In genomic region chr16:32672861-32673560, GRCm38 (mm10) we compare ENCODE assay signal across 9 mouse cellular contexts. TPM values are rescaled to one million over a fixed set of nuclear protein-coding genes. Genes with fewer than 3 reads are reported as not detected.
DNase-seq lines count a peak whose midpoint lies in the region; ATAC-seq lines count a peak whose summit lies in the region.
"Had no signal": no experiment of that assay in that cellular context is flagged by ENCODE, and none has a peak within 500 bp of the region (broad histone marks: within the 10 kb centered on the region; RNA-seq: fewer than 3 reads in every experiment).

No protein-coding gene starts in this region.

- no peak for DNase-seq in liver
- DNase-seq in adrenal gland, postnatal 25 days: peak; percentile 29
- DNase-seq in lung, postnatal 14 days: peak; percentile 49
- no peak for DNase-seq in cerebellum, adult 8-10 months

- no peak overlapping the region for H3K9ac ChIP-seq in liver, embryonic 12.5 days
- H3K9ac ChIP-seq in intestine, embryonic 16.5 days (ENCODE audit: low read depth, low read length): no peak overlapping the region
- H3K9ac ChIP-seq: embryonic facial prominence, embryonic 15.5 days; hindbrain, embryonic 13.5 days had no signal

- peak overlapping the region; percentile 1 for H3K27ac ChIP-seq in liver, embryonic 12.5 days
- peak overlapping the region; percentile 34 for H3K27ac ChIP-seq in intestine, embryonic 16.5 days (ENCODE audit: low read length)
- H3K27ac ChIP-seq: hindbrain, embryonic 13.5 days had no signal

- no peaks in the 10 kb centered on the region for H3K9me3 ChIP-seq in liver, embryonic 12.5 days (replicated peaks)
- H3K9me3 ChIP-seq in intestine, embryonic 16.5 days (ENCODE audit: control insufficient read depth, low read length): no peaks in the 10 kb centered on the region
- H3K9me3 ChIP-seq: embryonic facial prominence, embryonic 15.5 days; hindbrain, embryonic 13.5 days had no signal

- peaks cover 94% of the 10 kb centered on the region for H3K36me3 ChIP-seq in liver, embryonic 12.5 days
- H3K36me3 ChIP-seq in intestine, embryonic 16.5 days (ENCODE audit: control insufficient read depth, insufficient read depth, low read length): peaks cover 15% of the 10 kb centered on the region

- no peak overlapping the region for H3K4me3 ChIP-seq in liver, embryonic 12.5 days
- H3K4me3 ChIP-seq in intestine, embryonic 16.5 days (ENCODE audit: low read length): no peak overlapping the region
- H3K4me3 ChIP-seq: embryonic facial prominence, embryonic 15.5 days; hindbrain, embryonic 13.5 days had no signal

- no peak; the same call in 1 of the 2 replicates for ATAC-seq in liver, embryonic 12.5 days
- peak; percentile 62 for ATAC-seq in intestine, embryonic 16.5 days
- ATAC-seq in activated CD4-positive, CD25-positive, alpha-beta regulatory T cell, adult 4 months: no peak

- 71% methylated on average over 13 of the region's 13 CpGs for WGBS in liver, embryonic 12.5 days (ENCODE audit: insufficient replicate concordance)
- 69% methylated on average over 13 of the region's 13 CpGs for WGBS in intestine, embryonic 16.5 days

- no peaks in the 10 kb centered on the region for H3K27me3 ChIP-seq in liver, embryonic 12.5 days (replicated peaks)
- H3K27me3 ChIP-seq in intestine, embryonic 16.5 days (replicated peaks; ENCODE audit: control insufficient read depth, insufficient read depth, low read length): no peaks in the 10 kb centered on the region
- H3K27me3 ChIP-seq: embryonic facial prominence, embryonic 15.5 days; hindbrain, embryonic 13.5 days had no signal

- H3K4me2 ChIP-seq in liver, embryonic 12.5 days: no peak overlapping the region
- no peak overlapping the region for H3K4me2 ChIP-seq in intestine, embryonic 16.5 days (ENCODE audit: low read depth, low read length)
- H3K4me2 ChIP-seq: embryonic facial prominence, embryonic 15.5 days; hindbrain, embryonic 13.5 days had no signal

- H3K4me1 ChIP-seq in liver, embryonic 12.5 days: peaks cover 56% of the 10 kb centered on the region
- peaks cover 23% of the 10 kb centered on the region for H3K4me1 ChIP-seq in intestine, embryonic 16.5 days (ENCODE audit: control insufficient read depth, insufficient read depth, low read length)

RNA-seq across cellular contexts. Expression of gene Tnk2, which starts 29.3 kb away (rescaled TPM):
- 6.3 and 6.6 TPM in 2 replicates for polyA plus RNA-seq in liver, embryonic 12.5 days (2016; fragmentation: Nextera tagmentation; extraction: Ambion mirVana)
- 34.8 and 52.2 TPM in 2 replicates for total RNA-seq in adrenal gland, postnatal 25 days (2021)
- polyA plus RNA-seq in intestine, embryonic 16.5 days (2015; fragmentation: Nextera tagmentation; extraction: Ambion mirVana): 7.5 and 7.7 TPM in 2 replicates
- polyA plus RNA-seq in activated CD4-positive, CD25-positive, alpha-beta regulatory T cell, adult 4 months (2017; shearing (Covaris generic)): 10 to 100 TPM in 1 of 2 experiments, 1 to 10 TPM in 1; 5.6 to 10.3 TPM

Comparison
In these comparisons a context has a peak if more than half of its experiments do, and no peak if none do; other contexts are left out.
1. DNase-seq: peak in adrenal gland, postnatal 25 days (single experiment) and lung, postnatal 14 days (single experiment); none in liver (single experiment) and cerebellum, adult 8-10 months (single experiment).